Mouse (Mus musculus) forebrain, postnatal 0 days (tissue): ENCODE measurements around the gene Tex33. TPM values are rescaled to one million over a fixed set of nuclear protein-coding genes. Genes with fewer than 3 reads are reported as not detected.

Source experiments
- ATAC-seq: fragments of 200-750 bp; cut with Nextera tagmentation; 2 replicates; pipeline ENCODE4 v1.8.0; 2017; ENCODE audit warnings: mild to moderate bottlenecking, moderate library complexity
- DNase-seq: peaks from one replicate; pipeline ENCODE4 v3.0.0-alpha.2; 2015
- H3K27ac ChIP-seq: fragments of 300-500 bp; sonication (generic); 2 replicates; pipeline ENCODE4 v1.5.1; 2014; ENCODE audit warnings: low read depth, mild to moderate bottlenecking, antibody characterized with exemption, low read length, moderate library complexity, mixed read lengths
- H3K27me3 ChIP-seq: fragments of 300-500 bp; sonication (generic); 2 replicates; pipeline ENCODE4 v1.6.1; 2014; ENCODE audit warnings: mild to moderate bottlenecking, low read length, mixed read lengths; ENCODE audit not compliant: insufficient read depth
- H3K36me3 ChIP-seq: fragments of 300-500 bp; sonication (generic); 2 replicates; pipeline ENCODE4 v1.6.1; 2014; ENCODE audit warnings: mild to moderate bottlenecking, moderate library complexity; ENCODE audit not compliant: insufficient read depth
- H3K4me1 ChIP-seq: fragments of 300-500 bp; sonication (generic); 2 replicates; pipeline ENCODE4 v1.6.1; 2014; ENCODE audit warnings: antibody characterized with exemption; ENCODE audit not compliant: insufficient read depth
- H3K4me2 ChIP-seq: fragments of 300-500 bp; sonication (generic); 2 replicates; pipeline ENCODE4 v1.6.1; 2014; ENCODE audit warnings: low read depth, mild to moderate bottlenecking, moderate library complexity
- H3K4me3 ChIP-seq: fragments of 300-500 bp; sonication (generic); 2 replicates; pipeline ENCODE4 v1.5.1; 2014; ENCODE audit warnings: low read depth, low read length, mixed read lengths
- H3K9ac ChIP-seq: fragments of 300-500 bp; sonication (generic); 2 replicates; pipeline ENCODE4 v1.6.1; 2014; ENCODE audit warnings: mild to moderate bottlenecking
- H3K9me3 ChIP-seq: fragments of 300-500 bp; sonication (generic); 2 replicates; pipeline ENCODE4 v1.6.1; 2016; ENCODE audit warnings: low read length
- CTCF ChIP-seq: sonication (generic); IDR thresholded peaks from 2 replicates; pipeline ENCODE4 v1.5.1; 2016; ENCODE audit warnings: antibody characterized with exemption, control low read depth, low read depth
- WGBS: fragments of 180-500 bp; shearing (Covaris S2); extraction: QIAGEN DNeasy Blood & Tissue Kit; methylation state at CpG from one replicate; pipeline ENCODE4 v1.1.7; 2014; 5-methylcytosine and 5-hydroxymethylcytosine counted together
- polyA plus RNA-seq: library from polyadenylated mRNA; unstranded; fragments of >200 nt; fragmentation: Nextera tagmentation; extraction: Ambion mirVana; gene quantifications from 2 replicates; pipeline ENCODE4 v1.2.1, GENCODE M21; 2015
- total RNA-seq: library from RNA; depleted of rRNA; stranded (reverse); fragments of >200 nt; gene quantifications from 2 replicates; pipeline ENCODE4 v1.2.3, GENCODE M21; 2014

The Tex33 gene
- total and polyA plus RNA-seq, 2 experiments from 2014 or later: not detected

- no peak for DNase-seq
- no peak overlapping the region for H3K27ac ChIP-seq
- ATAC-seq: no peak
- TF ChIP-seq CTCF: no peak
- H3K36me3 ChIP-seq: no peaks in the 10 kb centered on the region
- H3K9ac ChIP-seq: no peak overlapping the region
- H3K4me1 ChIP-seq: no peaks in the 10 kb centered on the region
- H3K4me3 ChIP-seq: no peak overlapping the region
- H3K4me2 ChIP-seq: no peak overlapping the region
- WGBS: 90% methylated on average over 10 of the region's 10 CpGs
- no peaks in the 10 kb centered on the region for H3K27me3 ChIP-seq
- H3K9me3 ChIP-seq: no peaks in the 10 kb centered on the region
Observed at GRCm38 (mm10) chr15:78378556-78378955, 17.2 kb downstream of the Tex33 start.

- no peaks in the 10 kb centered on the region for H3K36me3 ChIP-seq
- no peak overlapping the region for H3K4me2 ChIP-seq
- DNase-seq (no peak), ATAC-seq (no peak)
- no peak overlapping the region for H3K4me3 ChIP-seq
- no peak overlapping the region for H3K9ac ChIP-seq
- no peak overlapping the region for H3K27ac ChIP-seq
- no peak for TF ChIP-seq CTCF
- WGBS: 89% methylated on average over 10 of the region's 10 CpGs
- H3K27me3 ChIP-seq: no peaks in the 10 kb centered on the region
- no peaks in the 10 kb centered on the region for H3K9me3 ChIP-seq
- H3K4me1 ChIP-seq: no peaks in the 10 kb centered on the region
Observed at GRCm38 (mm10) chr15:78377859-78378258, 17.9 kb downstream of the Tex33 start.

- peak; percentile 25 for DNase-seq
- no peaks in the 10 kb centered on the region for H3K9me3 ChIP-seq
- H3K36me3 ChIP-seq: no peaks in the 10 kb centered on the region
- H3K4me3 ChIP-seq: no peak overlapping the region
- H3K4me1 ChIP-seq: no peaks in the 10 kb centered on the region
- no peak overlapping the region for H3K27ac ChIP-seq
- no peaks in the 10 kb centered on the region for H3K27me3 ChIP-seq
- no peak for ATAC-seq
- TF ChIP-seq CTCF: no peak
- no peak overlapping the region for H3K4me2 ChIP-seq
- H3K9ac ChIP-seq: no peak overlapping the region
- 37% methylated on average over 3 of the region's 3 CpGs for WGBS
Observed at GRCm38 (mm10) chr15:78374204-78374603, 21.5 kb downstream of the Tex33 start.

DNA sequence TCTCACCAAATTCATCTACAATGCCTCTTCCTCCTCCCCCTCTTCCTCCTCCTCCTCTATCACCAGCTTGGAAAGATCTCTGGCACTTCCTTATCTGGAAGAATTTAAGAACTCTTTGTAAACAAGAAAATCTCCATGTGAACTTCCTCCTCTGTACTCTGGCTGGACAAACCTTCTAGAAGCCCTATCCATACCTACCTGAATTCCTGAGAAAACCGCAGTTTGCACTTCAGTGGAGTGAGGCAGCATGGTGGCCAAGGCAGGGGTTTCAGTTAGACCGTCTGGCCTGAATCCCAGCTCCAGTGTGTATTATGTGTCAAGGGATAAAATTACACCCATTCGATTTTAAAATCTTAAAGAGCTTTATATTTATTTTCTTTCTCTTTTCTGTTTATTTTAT is 22.9 kb downstream of the Tex33 start:
- no peak overlapping the region for H3K4me3 ChIP-seq
- TF ChIP-seq CTCF: no peak
- no peak overlapping the region for H3K9ac ChIP-seq
- H3K27me3 ChIP-seq: no peaks in the 10 kb centered on the region
- no peak for ATAC-seq
- H3K36me3 ChIP-seq: no peaks in the 10 kb centered on the region
- no peak overlapping the region for H3K4me2 ChIP-seq
- no peak for DNase-seq
- H3K4me1 ChIP-seq: no peaks in the 10 kb centered on the region
- H3K9me3 ChIP-seq: no peaks in the 10 kb centered on the region
- 81% methylated on average over 3 of the region's 3 CpGs for WGBS
- no peak overlapping the region for H3K27ac ChIP-seq

DNA sequence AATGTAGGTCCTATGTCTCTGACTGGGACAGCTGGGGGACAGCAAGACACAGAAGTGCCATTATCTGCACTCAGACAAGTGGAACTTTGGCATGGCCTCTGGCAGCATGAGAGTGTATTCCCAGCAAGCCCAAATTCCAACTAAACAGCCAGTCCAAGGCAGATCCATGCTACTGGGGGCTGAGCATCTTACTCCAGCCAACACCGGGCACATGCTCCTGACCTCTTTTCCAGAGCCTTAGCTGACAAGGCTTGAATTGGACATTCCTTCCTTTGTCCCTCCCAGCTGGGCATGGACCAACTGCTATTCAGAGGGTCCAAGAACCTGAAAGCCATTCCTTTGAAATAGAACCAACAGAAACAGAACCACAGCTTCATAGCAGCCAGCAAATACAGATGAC is 26.1 kb downstream of the Tex33 start:
- peak; percentile 30 for DNase-seq
- H3K27me3 ChIP-seq: no peaks in the 10 kb centered on the region
- H3K4me2 ChIP-seq: no peak overlapping the region
- H3K9ac ChIP-seq: no peak overlapping the region
- peak; percentile 86 for ATAC-seq
- H3K9me3 ChIP-seq: no peaks in the 10 kb centered on the region
- WGBS: 0% methylated on average over 1 of the region's 1 CpGs
- H3K4me1 ChIP-seq: no peaks in the 10 kb centered on the region
- TF ChIP-seq CTCF: no peak
- H3K27ac ChIP-seq: no peak overlapping the region
- H3K4me3 ChIP-seq: no peak overlapping the region
- no peaks in the 10 kb centered on the region for H3K36me3 ChIP-seq

- Histone ChIP-seq H3K36me3 (no peaks in the 10 kb centered on the region), H3K27me3 (no peaks in the 10 kb centered on the region), H3K9ac (no peak overlapping the region), H3K4me1 (no peaks in the 10 kb centered on the region), H3K9me3 (no peaks in the 10 kb centered on the region), H3K4me3 (no peak overlapping the region), H3K4me2 (no peak overlapping the region), H3K27ac (no peak overlapping the region)
- 11% methylated on average over 8 of the region's 8 CpGs for WGBS
- DNase-seq (peak; percentile 56), ATAC-seq (peak; percentile 6; the same call in 1 of the 2 replicates)
- peak; percentile 70 for TF ChIP-seq CTCF
Observed at GRCm38 (mm10) chr15:78368926-78369346, 26.8 kb downstream of the Tex33 start.

- 73% methylated on average over 3 of the region's 3 CpGs for WGBS
- H3K27me3 ChIP-seq: no peaks in the 10 kb centered on the region
- DNase-seq: no peak
Observed at GRCm38 (mm10) chr15:78367811-78368210, 27.9 kb downstream of the Tex33 start.

DNA sequence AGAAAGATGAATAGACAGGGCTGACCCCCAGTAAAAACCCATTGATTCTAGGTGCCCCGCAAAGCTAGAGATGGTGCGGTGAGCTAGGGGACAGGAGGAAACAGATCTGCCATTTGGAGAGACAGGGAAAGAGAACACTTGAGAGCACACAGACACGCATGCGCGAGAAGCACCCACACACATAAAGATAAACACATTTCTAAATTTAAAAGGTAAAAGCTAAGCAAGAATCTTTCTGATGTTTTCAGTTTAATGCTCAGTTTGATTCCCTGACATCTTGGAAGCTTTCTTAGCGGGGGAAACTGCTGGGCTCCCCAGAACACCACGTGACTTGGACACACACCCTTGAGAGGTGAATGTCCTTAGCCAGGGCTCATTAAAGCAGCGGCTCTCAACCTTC is 28.8 kb downstream of the Tex33 start:
- H3K27ac ChIP-seq: no peak overlapping the region

More at GRCm38 (mm10) chr15:78367811-78368210, 27.9 kb downstream of the Tex33 start:
- Histone ChIP-seq H3K4me3 (no peak overlapping the region), H3K4me2 (no peak overlapping the region), H3K4me1 (no peaks in the 10 kb centered on the region), H3K27ac (no peak overlapping the region), H3K36me3 (no peaks in the 10 kb centered on the region), H3K9me3 (no peaks in the 10 kb centered on the region), H3K9ac (no peak overlapping the region)
- no peak for ATAC-seq
- TF ChIP-seq CTCF: no peak

More for the DNA sequence above, 28.8 kb downstream of the Tex33 start:
- H3K9ac ChIP-seq: no peak overlapping the region
- no peaks in the 10 kb centered on the region for H3K4me1 ChIP-seq
- no peaks in the 10 kb centered on the region for H3K36me3 ChIP-seq
- H3K27me3 ChIP-seq: no peaks in the 10 kb centered on the region
- no peak for ATAC-seq
- no peak for DNase-seq
- no peak overlapping the region for H3K4me3 ChIP-seq
- H3K4me2 ChIP-seq: no peak overlapping the region
- TF ChIP-seq CTCF: no peak
- 74% methylated on average over 8 of the region's 8 CpGs for WGBS
- peaks cover 4% of the 10 kb centered on the region; the same call in 1 of the 2 replicates for H3K9me3 ChIP-seq
